Mouse (Mus musculus): ENCODE measurements around the gene Casp14.
"Not testable (repeated sequence)": the region's sequence is repeated elsewhere in the genome, so short reads cannot be mapped to it uniquely, and the experiment has no call there.

Gene Casp14

GRCm38 (mm10) chr10:78670121-78670520 is 48.0 kb downstream of the Casp14 start:
- DNase-seq (ENCODE audit: low read depth, low spot score) = not testable (repeated sequence)

GRCm38 (mm10) chr10:78666696-78667095 is 51.4 kb downstream of the Casp14 start:
- not testable (repeated sequence) for DNase-seq (ENCODE audit: low read depth, low spot score)

- no peak for DNase-seq (ENCODE audit: low read depth, low spot score)
Observed at GRCm38 (mm10) chr10:78664546-78664945, 53.5 kb downstream of the Casp14 start.

Measured in retina, adult 2 months (tissue).